Mouse (Mus musculus) left cerebral cortex, postnatal 36 days (tissue): Measurements from ENCODE around the gene Prl8a9. TPM values are rescaled to one million over a fixed set of nuclear protein-coding genes. Genes with fewer than 3 reads are reported as not detected.

Experiments used
- DNase-seq, 2 experiments: peaks; one replicate each; pipeline ENCODE4 v3.0.0; 2021 to 2022; ENCODE audit warnings: low spot score in 2 of 2, mixed read lengths in 1 of 2
- intact Hi-C: fragments of 180-260 bp; cut with DNase I; formaldehyde crosslinking; loops from one replicate; pipeline ENCODE4 v1.15.1; 2025
- total RNA-seq, 2 experiments: library from RNA; stranded (reverse); gene quantifications; 2 replicates each; pipeline ENCODE4 v1.2.3; 2021

Prl8a9 gene
- not detected for total RNA-seq

DNA sequence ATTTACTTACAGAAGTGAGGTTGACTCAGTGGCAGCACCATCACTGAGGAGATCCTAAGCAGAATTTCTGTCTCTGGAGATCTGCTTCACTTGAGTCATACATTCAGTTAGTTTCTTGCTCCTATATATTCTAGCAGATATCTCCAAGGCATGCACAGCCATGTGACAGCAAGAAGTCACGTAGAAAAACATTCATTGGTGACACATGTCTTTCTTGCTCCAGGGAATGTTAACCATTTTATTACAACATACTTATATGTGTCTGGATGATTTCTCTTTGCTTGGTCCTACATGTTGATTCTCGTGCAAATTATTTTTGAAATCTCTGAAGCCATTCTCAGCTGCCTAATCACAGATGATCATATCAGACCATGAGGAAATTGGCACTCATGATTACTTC is at the start of gene Prl8a9:
TSS of gene Prl8a9 (minus strand) at position 101 of the 400 bp plus-strand sequence.
- DNase-seq = no peak
- intact Hi-C loops = no loop called here

DNA sequence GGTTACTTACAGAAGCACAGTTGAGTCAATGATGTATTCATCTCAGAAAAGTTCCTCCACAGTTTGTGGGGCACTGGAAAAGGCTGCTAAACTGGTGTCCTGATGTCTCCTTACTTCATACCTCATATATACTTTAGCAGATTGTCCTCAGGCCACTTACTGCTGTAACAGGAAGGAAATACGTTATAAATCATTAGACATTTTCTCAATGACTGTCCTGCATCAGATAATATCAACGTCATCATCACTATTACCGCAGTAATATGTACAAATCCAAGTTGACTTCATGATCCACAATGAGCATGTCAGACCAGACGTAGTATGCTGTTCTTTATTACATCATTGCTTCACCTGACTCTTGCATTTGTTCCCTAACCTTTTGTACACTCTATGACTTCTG is 46.1 kb upstream of the Prl8a9 start, which contains the start of gene Prl7b1:
TSS of gene Prl7b1 (minus strand) at position 101 of the 400 bp plus-strand sequence.
- intact Hi-C loops = no loop called here
- DNase-seq = no peak

DNA sequence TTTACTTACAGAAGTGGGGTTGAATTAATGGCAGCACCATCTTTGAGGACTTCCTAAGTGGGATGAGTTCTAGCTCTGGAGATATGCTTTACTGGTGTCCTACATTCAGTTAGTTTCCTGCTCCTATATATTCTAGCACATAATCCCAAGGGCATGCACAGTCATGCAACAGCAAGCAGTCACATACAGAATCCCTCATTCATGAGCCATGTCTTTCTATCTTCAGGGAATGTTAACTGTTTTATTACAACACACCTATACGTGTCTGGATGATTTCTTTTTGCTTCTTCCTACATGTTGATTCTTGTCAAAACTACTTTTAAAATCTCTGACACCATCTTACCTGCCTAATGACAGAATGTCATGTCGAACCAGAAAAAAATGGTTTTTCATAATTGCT is 17.7 kb upstream of the Prl8a9 start, which contains the start of gene Prl8a1:
TSS of gene Prl8a1 (minus strand) at position 101 of the 400 bp plus-strand sequence.
- intact Hi-C loops = no loop called here
- DNase-seq = no peak

DNA sequence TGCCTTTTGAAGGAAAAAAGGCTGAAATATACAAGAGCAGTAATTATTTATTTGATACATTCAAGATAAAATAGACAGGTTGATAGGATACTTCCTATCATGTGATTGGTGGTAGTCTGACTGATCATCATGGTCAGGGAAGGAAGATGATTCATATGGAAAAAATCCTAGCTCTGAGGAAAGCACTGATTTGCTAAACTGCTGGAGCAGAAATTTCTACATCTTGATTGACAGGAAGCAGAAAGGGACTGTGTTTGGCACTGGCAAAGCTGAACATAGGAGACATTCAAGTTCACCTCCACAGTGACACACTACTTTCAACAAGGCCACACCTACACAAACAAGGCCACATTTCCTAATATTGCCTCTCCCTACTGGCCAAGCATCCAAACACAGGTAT is 11.1 kb downstream of the Prl8a9 start:
- DNase-seq = no peak
- intact Hi-C loops = no loop called here

DNA sequence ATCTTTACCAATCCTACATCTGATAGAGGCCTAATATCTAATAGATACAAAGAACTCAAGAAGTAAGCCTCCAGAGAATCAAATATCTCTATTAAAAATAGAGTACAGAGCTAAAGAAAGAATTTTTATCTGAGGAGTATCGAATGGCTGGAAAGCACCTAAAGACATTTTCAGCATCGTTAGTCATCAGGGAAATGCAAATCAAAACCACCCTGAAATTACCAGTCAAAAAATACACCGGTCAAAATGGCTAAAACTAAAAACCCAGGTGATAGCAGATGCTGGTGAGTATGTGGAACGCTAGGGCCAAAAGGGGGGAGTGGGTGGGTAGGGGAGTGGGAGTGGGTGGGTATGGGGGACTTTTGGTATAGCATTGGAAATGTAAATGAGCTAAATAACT is 41.2 kb downstream of the Prl8a9 start:
- no peak for DNase-seq
- intact Hi-C loops = no loop called here

DNA sequence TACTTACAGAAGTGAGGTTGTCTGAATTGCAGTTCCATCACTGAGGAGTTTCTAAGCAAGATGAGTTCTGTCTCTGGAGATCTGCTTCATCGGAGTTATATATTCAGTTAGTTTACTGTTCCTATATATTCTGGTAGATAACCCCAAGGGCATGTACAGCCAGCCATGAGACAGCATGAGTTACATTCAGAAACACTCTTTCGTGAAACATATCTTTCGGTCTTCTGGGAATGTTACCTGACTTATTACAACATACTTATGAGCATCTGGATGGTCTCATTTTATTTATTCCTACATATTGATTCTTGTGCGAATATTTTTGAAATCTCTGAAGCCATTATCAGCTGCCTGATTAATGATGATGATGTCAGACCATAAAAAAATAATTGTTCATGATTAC is 51.3 kb downstream of the Prl8a9 start, which contains the start of gene Prl8a8:
TSS of gene Prl8a8 (minus strand) at position 101 of the 400 bp plus-strand sequence.
- intact Hi-C loops = no loop called here
- DNase-seq = no peak

Other genes starting within 250 kb of the Prl8a9 start
- gene Prl8a2, start 218.9 kb downstream of the Prl8a9 start, total RNA-seq = not detected
- gene Prl2b1, start 173.8 kb downstream of the Prl8a9 start, total RNA-seq = not detected
- gene Prl8a6, start 125.9 kb downstream of the Prl8a9 start, total RNA-seq = not detected
- not detected for gene Prl8a8, start 51.4 kb downstream of the Prl8a9 start, total RNA-seq
- not detected for gene Prl8a1, start 17.6 kb upstream of the Prl8a9 start, total RNA-seq
- not detected for gene Prl7b1, start 46.0 kb upstream of the Prl8a9 start, total RNA-seq
- not detected for gene Prl7a1, start 77.9 kb upstream of the Prl8a9 start, total RNA-seq
- gene Prl7a2, start 103.4 kb upstream of the Prl8a9 start, total RNA-seq = not detected
- gene Prl7d1, start 152.1 kb upstream of the Prl8a9 start, total RNA-seq = not detected
- gene Prl7c1, start 216.2 kb upstream of the Prl8a9 start, total RNA-seq = not detected
- gene Prl2a1, start 237.0 kb upstream of the Prl8a9 start, total RNA-seq = not detected